Mouse (Mus musculus) forebrain, postnatal 0 days (tissue): ENCODE measurements around the gene Rps27. TPM values are rescaled to one million over a fixed set of nuclear protein-coding genes. Genes with fewer than 3 reads are reported as not detected.

ENCODE experiments used
- ATAC-seq: fragments of 200-750 bp; cut with Nextera tagmentation; 2 replicates; pipeline ENCODE4 v1.8.0; 2017; ENCODE audit warnings: mild to moderate bottlenecking, moderate library complexity
- DNase-seq: peaks from one replicate; pipeline ENCODE4 v3.0.0-alpha.2; 2015
- H3K27ac ChIP-seq: fragments of 300-500 bp; sonication (generic); 2 replicates; pipeline ENCODE4 v1.5.1; 2014; ENCODE audit warnings: low read depth, mild to moderate bottlenecking, antibody characterized with exemption, low read length, moderate library complexity, mixed read lengths
- H3K27me3 ChIP-seq: fragments of 300-500 bp; sonication (generic); 2 replicates; pipeline ENCODE4 v1.6.1; 2014; ENCODE audit warnings: mild to moderate bottlenecking, low read length, mixed read lengths; ENCODE audit not compliant: insufficient read depth
- H3K36me3 ChIP-seq: fragments of 300-500 bp; sonication (generic); 2 replicates; pipeline ENCODE4 v1.6.1; 2014; ENCODE audit warnings: mild to moderate bottlenecking, moderate library complexity; ENCODE audit not compliant: insufficient read depth
- H3K4me1 ChIP-seq: fragments of 300-500 bp; sonication (generic); 2 replicates; pipeline ENCODE4 v1.6.1; 2014; ENCODE audit warnings: antibody characterized with exemption; ENCODE audit not compliant: insufficient read depth
- H3K4me2 ChIP-seq: fragments of 300-500 bp; sonication (generic); 2 replicates; pipeline ENCODE4 v1.6.1; 2014; ENCODE audit warnings: low read depth, mild to moderate bottlenecking, moderate library complexity
- H3K4me3 ChIP-seq: fragments of 300-500 bp; sonication (generic); 2 replicates; pipeline ENCODE4 v1.5.1; 2014; ENCODE audit warnings: low read depth, low read length, mixed read lengths
- H3K9ac ChIP-seq: fragments of 300-500 bp; sonication (generic); 2 replicates; pipeline ENCODE4 v1.6.1; 2014; ENCODE audit warnings: mild to moderate bottlenecking
- H3K9me3 ChIP-seq: fragments of 300-500 bp; sonication (generic); 2 replicates; pipeline ENCODE4 v1.6.1; 2016; ENCODE audit warnings: low read length
- CTCF ChIP-seq: sonication (generic); IDR thresholded peaks from 2 replicates; pipeline ENCODE4 v1.5.1; 2016; ENCODE audit warnings: antibody characterized with exemption, control low read depth, low read depth
- WGBS: fragments of 180-500 bp; shearing (Covaris S2); extraction: QIAGEN DNeasy Blood & Tissue Kit; methylation state at CpG from one replicate; pipeline ENCODE4 v1.1.7; 2014; 5-methylcytosine and 5-hydroxymethylcytosine counted together
- polyA plus RNA-seq: library from polyadenylated mRNA; unstranded; fragments of >200 nt; fragmentation: Nextera tagmentation; extraction: Ambion mirVana; gene quantifications from 2 replicates; pipeline ENCODE4 v1.2.1, GENCODE M21; 2015
- total RNA-seq: library from RNA; depleted of rRNA; stranded (reverse); fragments of >200 nt; gene quantifications from 2 replicates; pipeline ENCODE4 v1.2.3, GENCODE M21; 2014

Rps27 gene
- total and polyA plus RNA-seq, 2 experiments from 2014 or later: 824 to 3,359 TPM

DNA sequence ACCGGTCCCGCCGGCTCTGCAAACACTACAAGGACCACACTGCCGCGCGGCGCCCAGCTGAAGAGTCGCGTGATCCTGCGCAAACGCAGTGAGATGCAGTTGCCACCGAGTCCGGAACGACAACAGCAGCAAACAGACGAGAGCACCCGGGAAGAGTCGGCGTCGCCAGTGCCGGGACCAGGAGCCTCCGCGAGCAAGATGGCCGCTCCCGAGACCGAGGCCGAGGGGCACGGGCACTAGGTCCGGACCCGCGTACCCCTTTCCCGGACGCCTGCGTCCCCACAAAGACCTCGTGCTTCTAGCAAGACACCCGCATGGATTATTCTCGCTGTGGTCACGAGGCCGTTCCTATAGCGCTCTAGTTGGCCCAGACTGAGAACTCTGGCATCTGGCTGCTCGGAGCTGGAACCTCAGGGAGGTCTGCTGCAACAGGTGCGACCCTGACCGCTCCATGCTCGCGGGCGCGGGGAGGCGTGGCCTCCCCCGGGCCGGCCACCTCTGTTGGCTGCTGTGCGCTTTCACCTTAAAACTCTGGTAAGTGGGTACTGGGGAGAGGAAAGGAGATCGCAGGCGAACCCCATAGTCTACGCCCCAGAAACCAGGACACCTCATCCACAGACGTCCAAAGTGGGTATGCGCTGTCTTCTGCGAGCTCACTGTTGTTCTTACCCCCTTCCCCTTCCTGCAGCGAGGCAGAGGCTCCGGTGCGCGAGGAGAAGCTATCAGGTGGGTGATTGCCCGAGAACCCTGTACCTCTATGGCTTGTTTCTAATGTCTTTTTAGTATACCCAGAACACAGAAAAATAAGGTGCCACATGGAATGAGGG, 18.3 kb upstream of the Rps27 start, which contains the start of gene Jtb:
Gene Jtb, plus strand, starts transcription at position 91 of the 827 bp plus-strand sequence.
- H3K4me1 ChIP-seq: peaks cover 13% of the 10 kb centered on the region
- peak within 1 kb of the TSS; percentile 84 for H3K4me3 ChIP-seq
- peak within 1 kb of the TSS; percentile 83 for H3K9ac ChIP-seq
- peak within 1 kb of the TSS; percentile 89 for H3K27ac ChIP-seq
- DNase-seq (peak; percentile 96), ATAC-seq (peak; percentile 100)
- WGBS: under 1% methylated on average over 61 of the region's 61 CpGs
- H3K9me3 ChIP-seq: no peaks in the 10 kb centered on the region
- H3K4me2 ChIP-seq: peak within 1 kb of the TSS; percentile 84
- H3K36me3 ChIP-seq: peaks cover 18% of the 10 kb centered on the region
- no peaks in the 10 kb centered on the region for H3K27me3 ChIP-seq
- no peak; the same call in 1 of the 2 replicates for TF ChIP-seq CTCF

DNA sequence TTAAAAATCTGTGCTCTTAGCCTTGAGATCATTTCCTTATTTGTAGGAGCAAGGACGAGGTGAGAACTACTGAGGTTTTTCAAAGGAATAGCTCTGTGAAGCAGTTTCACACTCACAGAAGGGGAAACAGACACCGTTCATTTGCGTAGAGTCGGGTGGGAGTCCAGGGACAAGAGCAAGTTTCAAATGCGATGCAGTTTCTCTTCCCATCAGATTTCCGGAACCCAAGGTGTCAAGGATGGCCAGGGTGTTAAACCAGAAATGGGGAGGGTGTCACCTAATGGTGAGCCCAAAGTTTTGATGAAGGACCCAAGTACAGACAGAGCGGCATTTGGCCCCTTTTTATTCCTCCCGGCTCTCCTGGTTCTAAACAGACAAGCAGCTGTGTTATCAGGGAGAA, 17.6 kb upstream of the Rps27 start:
- peaks cover 13% of the 10 kb centered on the region for H3K4me1 ChIP-seq
- peak overlapping the region; percentile 84 for H3K4me3 ChIP-seq
- H3K4me2 ChIP-seq: peak overlapping the region; percentile 84
- ATAC-seq (0 out of 2 replicates have a peak, but pooled peaks have one; percentile 0), DNase-seq (no peak)
- 13% methylated on average over 8 of the region's 8 CpGs for WGBS
- peak overlapping the region; percentile 89 for H3K27ac ChIP-seq
- H3K36me3 ChIP-seq: peaks cover 18% of the 10 kb centered on the region
- TF ChIP-seq CTCF: no peak
- no peaks in the 10 kb centered on the region for H3K27me3 ChIP-seq
- H3K9me3 ChIP-seq: no peaks in the 10 kb centered on the region
- 0 out of 2 replicates have a peak overlapping the region, but pooled peaks have one; percentile 33 for H3K9ac ChIP-seq

DNA sequence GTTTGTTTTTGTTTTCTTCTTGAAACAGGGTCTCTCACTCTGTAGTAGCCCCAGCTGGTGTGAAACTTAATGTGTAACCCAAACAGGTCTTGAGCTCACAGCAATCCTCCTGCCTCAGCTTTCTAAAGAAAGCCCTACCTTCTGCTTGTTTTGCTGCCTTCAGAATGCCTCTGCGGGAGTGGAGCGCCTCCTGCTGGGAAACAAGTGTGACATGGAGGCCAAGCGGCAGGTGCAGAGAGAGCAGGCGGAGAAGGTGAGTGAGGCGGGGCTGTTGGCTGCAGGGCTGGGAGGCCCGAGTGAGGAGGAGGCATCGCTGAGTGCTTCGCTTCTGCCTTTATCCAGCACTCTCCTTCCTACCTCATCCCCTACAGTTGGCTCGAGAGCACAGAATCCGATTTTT, 10.9 kb upstream of the Rps27 start:
- Histone ChIP-seq H3K36me3 (no peaks in the 10 kb centered on the region), H3K27ac (no peak overlapping the region), H3K9ac (no peak overlapping the region), H3K27me3 (no peaks in the 10 kb centered on the region), H3K4me3 (no peak overlapping the region), H3K4me1 (0 out of 2 replicates have a peak, but pooled peaks cover 5% of the 10 kb centered on the region), H3K9me3 (no peaks in the 10 kb centered on the region), H3K4me2 (no peak overlapping the region)
- 88% methylated on average over 10 of the region's 10 CpGs for WGBS
- TF ChIP-seq CTCF: no peak
- ATAC-seq (no peak), DNase-seq (no peak)

DNA sequence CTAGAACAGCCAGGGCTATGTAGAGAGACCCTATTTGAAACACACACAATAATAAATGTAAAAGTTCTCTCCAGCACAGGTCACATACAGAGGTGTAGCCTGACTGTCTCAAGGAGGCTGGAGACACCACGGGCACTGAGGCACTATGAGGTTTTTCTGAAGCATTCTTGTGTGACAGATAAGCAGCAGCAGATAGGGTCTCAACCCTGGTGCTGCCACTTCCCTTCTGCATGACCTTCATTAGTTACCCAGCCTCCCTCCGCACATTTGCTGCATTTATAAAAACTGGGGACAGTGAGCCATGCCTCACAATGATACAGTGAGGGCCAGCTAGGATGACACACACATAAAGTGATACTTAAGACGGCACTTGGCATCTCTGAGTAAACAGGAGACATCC, 9.5 kb upstream of the Rps27 start:
- Histone ChIP-seq H3K27me3 (no peaks in the 10 kb centered on the region), H3K36me3 (no peaks in the 10 kb centered on the region), H3K9ac (no peak overlapping the region), H3K4me1 (0 out of 2 replicates have a peak, but pooled peaks cover 5% of the 10 kb centered on the region), H3K4me2 (no peak overlapping the region), H3K4me3 (no peak overlapping the region), H3K9me3 (no peaks in the 10 kb centered on the region), H3K27ac (no peak overlapping the region)
- TF ChIP-seq CTCF: no peak
- ATAC-seq (no peak), DNase-seq (no peak)
- 90% methylated on average over 3 of the region's 3 CpGs for WGBS

DNA sequence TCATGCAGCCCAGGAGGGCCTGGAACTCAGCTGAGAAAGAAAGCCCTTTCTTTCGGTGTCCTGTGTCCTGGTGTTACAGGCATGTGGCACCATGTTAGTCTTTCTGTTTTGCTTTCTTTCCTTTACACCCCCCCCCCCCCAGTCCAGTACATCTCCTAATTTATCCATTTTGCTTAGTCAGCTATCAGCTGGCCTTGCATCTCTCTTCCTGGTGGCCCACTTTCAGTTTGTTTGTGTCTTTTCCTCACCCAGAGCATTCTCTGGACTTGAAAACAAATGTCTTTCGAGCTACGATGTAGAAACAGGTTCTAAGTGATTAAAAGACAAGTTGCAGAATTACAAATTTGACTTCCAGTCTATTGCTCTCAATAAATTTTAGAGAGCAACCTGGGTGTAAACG, 9.0 kb upstream of the Rps27 start:
- Histone ChIP-seq H3K4me1 (0 out of 2 replicates have a peak, but pooled peaks cover 5% of the 10 kb centered on the region), H3K27me3 (no peaks in the 10 kb centered on the region), H3K9me3 (no peaks in the 10 kb centered on the region), H3K4me3 (no peak overlapping the region), H3K9ac (no peak overlapping the region), H3K27ac (no peak overlapping the region), H3K36me3 (no peaks in the 10 kb centered on the region), H3K4me2 (no peak overlapping the region)
- ATAC-seq (no peak), DNase-seq (no peak)
- 87% methylated on average over 4 of the region's 4 CpGs for WGBS
- no peak for TF ChIP-seq CTCF

DNA sequence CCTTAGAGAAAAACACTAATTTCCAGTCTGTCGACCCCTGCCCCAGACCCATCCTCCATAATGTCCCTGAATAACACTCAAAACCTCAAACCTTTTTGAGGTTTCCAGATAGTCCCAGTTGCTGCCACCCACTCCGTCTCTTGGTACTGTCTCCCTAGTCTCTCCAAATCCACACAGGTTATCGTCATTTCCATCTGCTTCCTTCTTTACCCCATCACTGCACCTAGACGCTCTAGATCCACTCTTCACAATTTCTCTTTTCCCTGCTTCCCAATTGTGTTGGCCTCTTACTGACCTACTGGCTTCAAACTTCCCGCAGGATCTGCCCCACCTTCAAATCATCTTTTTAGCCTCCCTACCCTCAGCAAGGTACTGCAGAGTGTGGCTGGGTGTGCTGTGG, 7.7 kb upstream of the Rps27 start:
- H3K4me3 ChIP-seq: peak overlapping the region; percentile 37; the same call in 1 of the 2 replicates
- H3K4me2 ChIP-seq: peak overlapping the region; percentile 78
- 0 out of 2 replicates have a peak, but pooled peaks cover 5% of the 10 kb centered on the region for H3K4me1 ChIP-seq
- H3K27me3 ChIP-seq: no peaks in the 10 kb centered on the region
- no peak for TF ChIP-seq CTCF
- H3K9ac ChIP-seq: no peak overlapping the region; the same call in 1 of the 2 replicates
- 23% methylated on average over 5 of the region's 5 CpGs for WGBS
- ATAC-seq (no peak), DNase-seq (no peak)
- no peaks in the 10 kb centered on the region for H3K36me3 ChIP-seq
- no peak overlapping the region for H3K27ac ChIP-seq
- H3K9me3 ChIP-seq: no peaks in the 10 kb centered on the region

DNA sequence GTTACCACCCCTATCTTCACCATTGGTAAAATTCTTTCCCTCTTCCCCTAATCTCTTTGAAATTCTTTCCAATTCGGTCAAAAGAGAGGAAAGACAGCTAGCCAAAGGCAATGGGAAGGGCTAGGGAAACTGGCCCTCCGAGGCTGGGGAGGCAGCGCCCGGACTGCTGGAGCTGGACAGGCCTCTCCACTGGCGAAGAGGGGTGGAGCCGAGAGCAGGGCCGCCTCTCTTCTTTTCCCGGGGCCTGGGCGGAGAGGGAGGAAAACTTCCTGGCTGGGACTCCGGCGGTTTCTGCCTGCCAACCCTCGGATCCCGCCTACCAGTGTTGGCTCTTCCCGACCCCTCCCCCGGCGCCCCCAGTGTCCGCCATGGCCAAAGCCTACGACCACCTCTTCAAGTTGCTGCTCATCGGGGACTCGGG, 7.1 kb upstream of the Rps27 start:
- Histone ChIP-seq H3K4me3 (peak overlapping the region; percentile 37), H3K36me3 (no peaks in the 10 kb centered on the region), H3K27ac (peak overlapping the region; percentile 52; the same call in 1 of the 2 replicates), H3K4me2 (peak overlapping the region; percentile 78), H3K27me3 (no peaks in the 10 kb centered on the region), H3K9me3 (no peaks in the 10 kb centered on the region), H3K4me1 (0 out of 2 replicates have a peak, but pooled peaks cover 5% of the 10 kb centered on the region), H3K9ac (peak overlapping the region; percentile 41)
- 0% methylated on average over 19 of the region's 20 CpGs for WGBS
- peak; percentile 34 for DNase-seq
- peak; percentile 77 for ATAC-seq
- TF ChIP-seq CTCF: no peak
